Mouse (Mus musculus): ENCODE measurements around the gene Mrpl34.

- TF ChIP-seq POLR2A (IDR thresholded peaks at IDR 0.05; ENCODE audit: control insufficient read depth in 1 of 2, insufficient read depth in 1 of 2, low read depth in 1 of 2, low read length in 2 of 2, poor library complexity in 1 of 2) (no peak), TAL1 (IDR thresholded peaks at IDR 0.05; ENCODE audit: low read length) (no peak), HCFC1 (IDR thresholded peaks at IDR 0.05; ENCODE audit: low read depth, low read length) (no peak), CTCF (IDR thresholded peaks at IDR 0.05 in 2 of 3, conservative IDR thresholded peaks at IDR 0.05 in 1 of 3; ENCODE audit: control insufficient read depth in 1 of 3, insufficient read depth in 1 of 3, low read depth in 2 of 3, low read length in 3 of 3, poor library complexity in 1 of 3, severe bottlenecking in 1 of 3) (no peak), GATA1 (IDR thresholded peaks at IDR 0.05; ENCODE audit: low read depth, low read length) (no peak)
These were observed 27.7 kb upstream of the Mrpl34 start for GRCm38 (mm10) chr8:71437041-71437440.
